Mouse (Mus musculus) hindbrain, embryonic 11.5 days (tissue): ENCODE data around the gene Atf6b. TPM values are rescaled to one million over a fixed set of nuclear protein-coding genes. Genes with fewer than 3 reads are reported as not detected.
A peak's percentile ranks its signal among the peaks of the same experiment; 100 is the strongest.

ENCODE experiments used
- ATAC-seq: fragments of 200-750 bp; cut with Nextera tagmentation; 2 replicates; pipeline ENCODE4 v1.8.0; 2017; ENCODE audit warnings: mild to moderate bottlenecking, moderate TSS enrichment, moderate library complexity; ENCODE audit not compliant: low FRiP score
- DNase-seq: peaks from one replicate; pipeline ENCODE4 v3.0.0-alpha.2; 2015; ENCODE audit warnings: low spot score
- H3K27ac ChIP-seq: fragments of 300-500 bp; sonication (generic); 2 replicates; pipeline ENCODE4 v1.5.1; 2014; ENCODE audit warnings: mild to moderate bottlenecking, low read depth, low read length
- H3K27me3 ChIP-seq: fragments of 300-500 bp; sonication (generic); 2 replicates; pipeline ENCODE4 v1.6.1; 2014; ENCODE audit warnings: mild to moderate bottlenecking, low read length, moderate library complexity, mixed read lengths; ENCODE audit not compliant: control insufficient read depth, insufficient read depth
- H3K36me3 ChIP-seq: fragments of 300-500 bp; sonication (generic); 2 replicates; pipeline ENCODE4 v1.6.1; 2014; ENCODE audit warnings: mild to moderate bottlenecking, low read length, moderate library complexity, mixed read lengths; ENCODE audit not compliant: control insufficient read depth, insufficient read depth
- H3K4me1 ChIP-seq: fragments of 300-500 bp; sonication (generic); replicated peaks from 2 replicates; pipeline ENCODE4 v1.6.1; 2014; ENCODE audit warnings: low read length, mixed read lengths; ENCODE audit not compliant: control insufficient read depth, insufficient read depth
- H3K4me2 ChIP-seq: fragments of 300-500 bp; sonication (generic); replicated peaks from 2 replicates; pipeline ENCODE4 v1.6.1; 2014; ENCODE audit warnings: mild to moderate bottlenecking, low read depth, low read length
- H3K4me3 ChIP-seq: fragments of 300-500 bp; sonication (generic); 2 replicates; pipeline ENCODE4 v1.5.1; 2014; ENCODE audit warnings: low read depth, low read length
- H3K9ac ChIP-seq: fragments of 300-500 bp; sonication (generic); 2 replicates; pipeline ENCODE4 v1.6.1; 2014; ENCODE audit warnings: low read depth, low read length
- H3K9me3 ChIP-seq: fragments of 300-500 bp; sonication (generic); 2 replicates; pipeline ENCODE4 v1.6.1; 2016; ENCODE audit warnings: low read length; ENCODE audit not compliant: control insufficient read depth
- WGBS: fragments of 180-500 bp; shearing (Covaris S2); extraction: QIAGEN DNeasy Blood & Tissue Kit; methylation state at CpG from one replicate; pipeline ENCODE4 v1.1.7; 2014; 5-methylcytosine and 5-hydroxymethylcytosine counted together
- polyA plus RNA-seq: library from polyadenylated mRNA; unstranded; fragments of >200 nt; fragmentation: Nextera tagmentation; extraction: Ambion mirVana; gene quantifications from 2 replicates; pipeline ENCODE4 v1.2.1, GENCODE M21; 2014

The Atf6b gene
- polyA plus RNA-seq, 1 experiment from 2014 or later: 61.9 TPM

DNA sequence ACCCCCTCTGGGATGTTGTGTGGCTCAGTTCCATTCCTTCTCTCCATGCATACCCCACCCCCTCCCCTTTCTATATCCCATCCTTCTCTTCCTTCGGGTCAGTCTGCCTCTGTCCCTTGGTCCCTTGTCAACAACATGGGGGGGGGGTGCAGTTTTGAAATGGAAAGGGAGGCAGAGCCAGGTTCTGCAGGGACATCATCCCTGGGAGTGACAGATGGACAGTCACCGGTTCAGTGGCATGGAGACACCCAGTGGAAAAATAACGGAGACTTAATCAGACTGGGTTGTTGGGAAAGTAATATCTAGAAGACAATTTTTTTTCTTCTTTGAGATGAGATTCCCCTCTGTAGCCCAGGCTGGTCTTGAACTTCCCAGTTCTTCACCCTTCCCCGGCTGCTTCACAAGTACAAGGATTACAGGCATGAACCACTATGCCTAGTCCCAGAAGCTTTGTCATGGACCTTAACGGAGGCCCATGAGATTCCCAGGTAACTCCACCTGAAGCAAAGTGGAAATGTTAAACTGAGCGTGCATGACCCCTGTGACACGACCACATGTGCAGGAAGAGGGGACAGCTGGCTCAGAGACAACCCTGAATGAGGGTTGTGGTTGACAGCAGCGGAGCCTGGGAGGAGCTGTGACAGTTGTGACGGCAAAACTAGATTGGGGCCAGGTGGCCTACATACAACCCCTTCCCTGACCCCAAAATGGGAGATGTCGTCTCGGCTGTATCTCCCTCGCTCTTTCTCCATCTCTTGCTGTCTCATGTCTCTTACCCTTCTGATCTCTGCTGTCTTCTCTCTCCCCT, 16.9 kb upstream of the Atf6b start:
- no peak overlapping the region for H3K27ac ChIP-seq
- peak overlapping the region; percentile 28 for H3K4me3 ChIP-seq
- WGBS: 15% methylated on average over 12 of the region's 12 CpGs
- H3K27me3 ChIP-seq: peaks cover 35% of the 10 kb centered on the region
- peak overlapping the region; percentile 60 for H3K4me2 ChIP-seq
- H3K9ac ChIP-seq: 0 out of 2 replicates have a peak overlapping the region, but pooled peaks have one; percentile 20
- H3K36me3 ChIP-seq: no peaks in the 10 kb centered on the region
- peaks cover 32% of the 10 kb centered on the region for H3K4me1 ChIP-seq
- no peak for ATAC-seq
- no peaks in the 10 kb centered on the region for H3K9me3 ChIP-seq
- DNase-seq: peak; percentile 27

DNA sequence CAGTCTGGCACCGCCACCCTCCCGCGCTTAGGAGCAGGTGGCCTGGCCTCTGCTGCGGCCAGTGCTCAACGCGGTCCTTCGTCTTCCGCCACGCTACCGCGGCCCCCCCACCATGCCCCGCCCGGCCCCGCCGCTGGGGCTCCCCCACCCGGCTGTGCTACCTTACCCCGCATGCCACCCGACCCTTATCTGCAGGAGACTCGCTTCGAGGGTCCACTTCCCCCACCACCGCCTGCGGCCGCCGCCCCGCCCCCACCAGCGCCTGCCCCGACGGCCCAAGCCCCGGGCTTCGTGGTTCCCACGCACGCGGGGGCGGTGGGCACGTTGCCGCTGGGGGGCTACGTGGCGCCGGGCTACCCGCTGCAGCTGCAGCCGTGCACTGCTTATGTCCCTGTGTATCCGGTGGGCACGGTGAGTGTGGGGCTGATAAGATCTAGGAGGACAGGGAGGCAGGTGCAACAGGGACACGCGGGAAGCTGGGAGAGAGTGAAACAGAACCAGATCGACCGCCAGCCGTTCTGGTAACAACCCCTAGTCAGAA, 16.1 kb upstream of the Atf6b start:
- Histone ChIP-seq H3K4me2 (peak overlapping the region; percentile 60), H3K4me3 (peak overlapping the region; percentile 27), H3K27me3 (peaks cover 35% of the 10 kb centered on the region), H3K27ac (no peak overlapping the region), H3K9me3 (no peaks in the 10 kb centered on the region), H3K4me1 (peaks cover 32% of the 10 kb centered on the region), H3K9ac (peak overlapping the region; percentile 11; the same call in 1 of the 2 replicates), H3K36me3 (no peaks in the 10 kb centered on the region)
- ATAC-seq (no peak), DNase-seq (peak; percentile 27)
- WGBS: 2% methylated on average over 34 of the region's 48 CpGs

DNA sequence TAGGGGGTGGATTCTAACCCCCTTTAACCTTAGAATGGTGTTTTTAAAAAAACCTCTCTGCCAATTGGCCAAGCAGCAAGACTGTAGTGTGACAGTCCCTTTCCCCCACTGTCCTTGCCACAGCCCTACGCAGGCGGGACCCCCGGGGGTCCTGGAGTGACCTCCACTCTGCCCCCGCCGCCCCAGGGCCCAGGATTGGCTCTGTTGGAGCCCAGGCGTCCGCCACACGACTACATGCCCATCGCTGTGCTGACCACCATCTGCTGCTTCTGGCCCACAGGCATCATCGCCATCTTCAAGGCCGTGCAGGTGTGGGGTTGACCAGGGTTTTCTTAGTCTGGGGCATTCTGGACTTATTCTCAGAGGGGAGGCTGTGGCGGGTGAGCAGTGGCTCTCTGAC, 15.3 kb upstream of the Atf6b start:
- DNase-seq: no peak
- peak overlapping the region; percentile 12 for H3K4me3 ChIP-seq
- H3K9me3 ChIP-seq: no peaks in the 10 kb centered on the region
- H3K4me1 ChIP-seq: peaks cover 26% of the 10 kb centered on the region
- H3K27ac ChIP-seq: no peak overlapping the region
- H3K9ac ChIP-seq: no peak overlapping the region
- H3K27me3 ChIP-seq: peaks cover 35% of the 10 kb centered on the region
- no peaks in the 10 kb centered on the region for H3K36me3 ChIP-seq
- ATAC-seq: no peak
- 6% methylated on average over 12 of the region's 12 CpGs for WGBS
- peak overlapping the region; percentile 42 for H3K4me2 ChIP-seq

DNA sequence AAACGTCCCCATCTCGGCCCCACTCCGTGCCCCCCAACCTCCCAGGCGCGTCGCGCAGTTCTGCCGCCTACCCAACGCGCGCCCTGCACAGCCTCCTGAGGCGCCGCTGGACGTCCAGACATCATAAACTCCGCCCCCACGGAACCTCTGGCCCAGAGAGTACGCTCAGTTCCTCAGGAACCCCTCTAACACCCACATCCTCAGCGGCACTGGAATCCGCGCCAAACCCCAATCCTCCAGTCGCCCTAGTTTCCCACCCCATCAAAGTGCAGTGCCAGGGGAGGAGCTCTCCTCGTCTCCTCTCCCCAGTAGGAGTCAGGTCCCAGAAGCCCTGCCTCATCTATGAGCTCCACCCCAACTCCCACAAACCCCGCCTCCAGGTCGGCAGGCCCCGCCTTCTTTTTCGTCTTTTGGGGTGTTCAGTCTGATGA, 14.7 kb upstream of the Atf6b start:
- no peaks in the 10 kb centered on the region for H3K36me3 ChIP-seq
- 0 out of 2 replicates have a peak overlapping the region, but pooled peaks have one; percentile 15 for H3K9ac ChIP-seq
- peak overlapping the region; percentile 42 for H3K4me2 ChIP-seq
- H3K27me3 ChIP-seq: peaks cover 35% of the 10 kb centered on the region
- no peaks in the 10 kb centered on the region for H3K9me3 ChIP-seq
- H3K4me3 ChIP-seq: peak overlapping the region; percentile 12
- peaks cover 26% of the 10 kb centered on the region for H3K4me1 ChIP-seq
- ATAC-seq (no peak), DNase-seq (peak; percentile 42)
- 1% methylated on average over 26 of the region's 26 CpGs for WGBS
- H3K27ac ChIP-seq: no peak overlapping the region

DNA sequence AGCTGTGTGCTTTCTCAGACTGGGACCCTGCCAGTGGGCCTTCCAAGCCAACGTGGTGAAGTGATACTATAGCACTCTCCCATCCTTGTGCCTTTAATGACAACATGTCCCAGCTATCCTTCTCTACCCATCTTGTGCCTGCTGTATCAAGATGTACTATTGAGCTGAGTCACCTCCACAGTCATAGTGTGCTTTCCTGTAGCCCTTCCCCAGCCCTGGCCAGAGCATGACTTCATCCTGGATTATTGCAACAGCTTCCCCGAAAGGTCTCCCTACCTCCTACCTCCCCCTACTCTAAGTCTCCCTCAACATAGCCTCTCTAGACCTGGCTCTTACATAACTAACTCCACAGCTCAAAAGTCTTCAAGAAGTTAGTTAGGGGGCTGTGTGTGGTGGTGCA, 11.3 kb upstream of the Atf6b start:
- Histone ChIP-seq H3K9ac (no peak overlapping the region), H3K4me3 (no peak overlapping the region), H3K27ac (no peak overlapping the region), H3K4me1 (peaks cover 8% of the 10 kb centered on the region; the same call in 1 of the 2 replicates), H3K9me3 (no peaks in the 10 kb centered on the region), H3K27me3 (peaks cover 19% of the 10 kb centered on the region), H3K4me2 (no peak overlapping the region), H3K36me3 (no peaks in the 10 kb centered on the region)
- ATAC-seq (no peak), DNase-seq (no peak)
- 79% methylated on average over 2 of the region's 2 CpGs for WGBS

DNA sequence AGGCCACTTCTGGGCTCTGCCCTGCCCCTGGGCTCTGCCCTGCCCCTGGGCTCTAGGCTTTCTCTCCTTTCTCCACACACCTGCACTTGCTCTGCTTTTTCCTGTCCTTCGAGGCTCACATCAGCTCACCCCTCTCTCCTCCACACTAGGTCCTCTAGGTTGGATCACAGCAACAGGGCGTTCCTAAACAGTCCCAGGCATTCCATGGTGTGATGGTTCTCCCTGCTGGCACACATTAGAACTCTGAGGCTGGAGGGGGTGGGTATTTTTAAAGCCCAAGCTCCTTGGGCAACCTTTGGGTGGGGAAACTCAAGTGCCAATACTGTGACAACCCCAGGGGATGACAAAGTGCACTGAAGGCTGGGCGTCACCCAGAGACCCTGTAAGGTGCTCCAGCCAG, 9.5 kb upstream of the Atf6b start:
- Histone ChIP-seq H3K4me3 (no peak overlapping the region), H3K4me1 (no peaks in the 10 kb centered on the region), H3K27ac (no peak overlapping the region), H3K36me3 (no peaks in the 10 kb centered on the region), H3K9ac (no peak overlapping the region), H3K27me3 (peaks cover 2% of the 10 kb centered on the region), H3K4me2 (no peak overlapping the region), H3K9me3 (no peaks in the 10 kb centered on the region)
- DNase-seq (no peak), ATAC-seq (no peak)
- 65% methylated on average over 3 of the region's 3 CpGs for WGBS

DNA sequence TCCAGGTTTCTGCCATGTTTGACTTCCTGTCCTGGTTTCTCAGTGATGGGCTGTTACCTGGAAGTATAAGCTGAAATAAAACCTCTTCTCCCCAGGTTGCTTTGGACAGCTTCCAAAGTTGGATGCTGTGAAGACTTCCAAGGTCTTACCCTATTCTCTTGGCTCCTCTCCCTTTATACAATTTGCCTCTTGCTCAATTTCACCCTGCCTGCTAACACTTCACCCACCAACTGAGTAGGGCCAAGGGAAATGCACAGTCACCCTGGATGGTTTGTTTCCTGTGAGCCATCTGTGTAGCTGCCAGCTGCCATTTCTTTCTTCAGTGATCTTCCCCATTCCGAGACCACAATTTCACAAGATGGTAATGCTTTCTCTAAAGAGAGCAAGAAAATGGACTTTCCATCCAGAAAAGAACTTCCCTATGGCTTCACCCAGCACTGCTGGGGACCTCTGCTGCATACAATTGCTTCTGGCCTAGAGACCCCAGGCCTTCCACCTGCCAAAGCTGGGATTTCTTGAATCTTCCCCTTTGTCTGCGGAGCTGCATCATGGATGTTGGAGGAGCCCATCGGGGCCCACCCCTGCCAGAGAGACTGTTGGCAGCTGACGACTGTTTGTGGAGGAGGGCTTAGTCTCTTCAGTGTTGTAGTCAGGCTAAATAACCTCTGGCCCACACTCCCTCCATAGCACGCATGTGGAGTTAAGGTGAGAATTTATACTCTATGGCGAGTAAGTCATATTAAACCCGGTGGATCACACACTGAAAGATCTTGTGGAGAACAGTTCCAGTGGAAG, 7.3 kb upstream of the Atf6b start:
- H3K9me3 ChIP-seq: no peaks in the 10 kb centered on the region
- ATAC-seq (no peak), DNase-seq (no peak)
- H3K4me3 ChIP-seq: no peak overlapping the region
- 82% methylated on average over 7 of the region's 7 CpGs for WGBS
- no peak overlapping the region for H3K27ac ChIP-seq
- H3K27me3 ChIP-seq: no peaks in the 10 kb centered on the region
- no peak overlapping the region for H3K9ac ChIP-seq
- H3K4me1 ChIP-seq: no peaks in the 10 kb centered on the region
- H3K4me2 ChIP-seq: no peak overlapping the region
- H3K36me3 ChIP-seq: no peaks in the 10 kb centered on the region

DNA sequence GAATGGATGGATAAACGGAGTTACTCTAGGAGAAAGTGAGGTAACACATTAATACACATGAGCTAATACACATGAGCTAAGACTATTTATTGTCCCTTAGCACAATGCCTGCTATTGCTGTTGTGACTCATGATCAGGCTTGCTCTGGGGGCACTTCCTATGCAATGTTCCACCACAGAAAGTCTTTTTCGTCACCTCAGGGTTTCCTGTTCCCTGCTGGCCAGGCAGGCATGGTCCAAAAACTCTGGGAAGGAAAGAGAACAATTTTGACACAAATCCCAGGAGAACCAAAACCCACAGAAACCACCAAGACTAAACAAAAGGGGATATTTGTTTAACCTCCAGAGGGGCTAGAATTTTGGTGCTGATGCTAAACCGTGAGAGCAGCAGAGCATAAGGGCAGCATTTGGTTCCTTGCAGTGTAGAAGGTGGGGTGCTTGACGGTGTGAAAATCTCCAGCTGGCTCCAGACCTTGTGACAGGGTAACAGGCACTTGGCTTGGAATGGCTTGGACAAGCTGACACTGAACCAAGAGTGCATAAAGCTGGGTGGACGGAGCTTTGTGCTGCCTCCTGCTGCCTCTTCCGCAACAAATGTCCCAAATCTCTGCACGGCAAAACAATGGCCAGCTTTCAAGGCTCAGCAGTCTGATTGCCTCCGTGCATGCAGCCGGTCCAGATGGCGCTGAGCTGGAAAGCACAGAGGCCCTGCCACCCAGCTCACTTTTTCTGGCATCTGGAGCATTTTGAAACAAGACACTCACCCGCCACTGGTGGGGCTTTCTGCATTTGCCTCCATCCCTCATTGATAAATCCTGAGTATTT, 6.0 kb upstream of the Atf6b start:
- Histone ChIP-seq H3K9me3 (no peaks in the 10 kb centered on the region), H3K4me1 (no peaks in the 10 kb centered on the region; the same call in 1 of the 2 replicates), H3K4me2 (no peak overlapping the region), H3K27me3 (no peaks in the 10 kb centered on the region), H3K27ac (peak overlapping the region; percentile 70), H3K9ac (peak overlapping the region; percentile 28; the same call in 1 of the 2 replicates), H3K4me3 (no peak overlapping the region), H3K36me3 (no peaks in the 10 kb centered on the region)
- 14% methylated on average over 11 of the region's 11 CpGs for WGBS
- DNase-seq (peak; percentile 58), ATAC-seq (peak; percentile 49; the same call in 1 of the 2 replicates)
